Mouse (Mus musculus) MEL (cell line): Measurements from ENCODE around the gene 7530416G11Rik. TPM values are rescaled to one million over a fixed set of nuclear protein-coding genes. Genes with fewer than 3 reads are reported as not detected.

Source experiments
- DNase-seq: peaks from one replicate; pipeline ENCODE4 v3.0.0; 2011; ENCODE audit warnings: low read depth, low spot score
- H3K27ac ChIP-seq: 2 replicates; pipeline ENCODE4 v1.5.1; 2012; ENCODE audit warnings: low read depth, mild to moderate bottlenecking, control low read depth, low read length, moderate library complexity; ENCODE audit not compliant: control insufficient read depth
- H3K27me3 ChIP-seq, 2 experiments: fragments of 150-350 bp in 1 of 2; sonication (generic) in 1 of 2; 2 replicates each; pipeline ENCODE4 v1.6.1; 2012; ENCODE audit warnings: low read length in 2 of 2, mild to moderate bottlenecking in 2 of 2, improper control_type of control experiment in 1 of 2, moderate library complexity in 1 of 2; ENCODE audit not compliant: insufficient read depth in 2 of 2, control insufficient read depth in 1 of 2
- H3K36me3 ChIP-seq, 2 experiments: 2 replicates each; pipeline ENCODE4 v1.6.1; 2012 to 2014; ENCODE audit warnings: low read length in 2 of 2, improper control_type of control experiment in 1 of 2, inconsistent platforms in 1 of 2, mild to moderate bottlenecking in 1 of 2; ENCODE audit not compliant: insufficient read depth in 2 of 2, control insufficient read depth in 1 of 2
- H3K4me1 ChIP-seq, 2 experiments: fragments of 150-350 bp in 1 of 2; sonication (generic) in 1 of 2; 2 replicates each; pipeline ENCODE4 v1.6.1; 2012; ENCODE audit warnings: low read length in 2 of 2, improper control_type of control experiment in 1 of 2, mild to moderate bottlenecking in 1 of 2; ENCODE audit not compliant: insufficient read depth in 2 of 2, control insufficient read depth in 1 of 2
- H3K4me3 ChIP-seq, 2 experiments: fragments of 150-350 bp in 1 of 2; sonication (generic) in 1 of 2; 2 replicates each; pipeline ENCODE4 v1.5.1; 2012; ENCODE audit warnings: low read depth in 2 of 2, low read length in 2 of 2, mild to moderate bottlenecking in 2 of 2, moderate library complexity in 2 of 2, control low read depth in 1 of 2, improper control_type of control experiment in 1 of 2; ENCODE audit not compliant: control insufficient read depth in 1 of 2, insufficient read depth in 1 of 2
- H3K79me2 ChIP-seq: 2 replicates; pipeline ENCODE4 v1.6.1; 2012; ENCODE audit warnings: mild to moderate bottlenecking, low read length, moderate library complexity; ENCODE audit not compliant: control insufficient read depth, poor library complexity, insufficient read depth
- H3K9ac ChIP-seq: 2 replicates; pipeline ENCODE4 v1.6.1; 2012; ENCODE audit warnings: low read depth, mild to moderate bottlenecking, control low read depth, low read length, moderate library complexity; ENCODE audit not compliant: control insufficient read depth, poor library complexity, severe bottlenecking
- H3K9me3 ChIP-seq: fragments of 150-350 bp; sonication (generic); replicated peaks from 2 replicates; pipeline ENCODE4 v1.6.1; 2012; ENCODE audit warnings: mild to moderate bottlenecking, low read length, improper control_type of control experiment, moderate library complexity; ENCODE audit not compliant: insufficient read depth
- BHLHE40 ChIP-seq: IDR thresholded peaks from 2 replicates; pipeline ENCODE4 v1.6.1; 2012; ENCODE audit warnings: low read depth, mild to moderate bottlenecking, inconsistent platforms, low read length, improper control_type of control experiment, borderline replicate concordance
- ELF1 ChIP-seq: IDR thresholded peaks from 2 replicates; pipeline ENCODE4 v1.6.1; 2014; ENCODE audit warnings: low read depth, mild to moderate bottlenecking, inconsistent platforms, low read length, improper control_type of control experiment, moderate library complexity
- EP300 ChIP-seq, 2 experiments: IDR thresholded peaks; 2 replicates each; pipeline ENCODE4 v1.6.1; 2011; ENCODE audit warnings: improper control_type of control experiment in 2 of 2, low read length in 2 of 2, low read depth in 1 of 2, mild to moderate bottlenecking in 1 of 2
- ETS1 ChIP-seq: IDR thresholded peaks from 2 replicates; pipeline ENCODE4 v1.6.1; 2012; ENCODE audit warnings: low read depth, mild to moderate bottlenecking, inconsistent platforms, low read length, improper control_type of control experiment, moderate library complexity
- GATA1 ChIP-seq: IDR thresholded peaks from 2 replicates; pipeline ENCODE4 v1.6.1; 2011; ENCODE audit warnings: low read depth, low read length, improper control_type of control experiment
- KAT2A ChIP-seq: conservative IDR thresholded peaks from 2 replicates; pipeline ENCODE4 v1.6.1; 2012; ENCODE audit warnings: low read depth, low read length, improper control_type of control experiment, inconsistent platforms
- MAX ChIP-seq: IDR thresholded peaks from 2 replicates; pipeline ENCODE4 v1.6.1; 2011; ENCODE audit warnings: low read length, improper control_type of control experiment
- MXI1 ChIP-seq: IDR thresholded peaks from 2 replicates; pipeline ENCODE4 v1.6.1; 2011; ENCODE audit warnings: mild to moderate bottlenecking, low read depth, low read length, improper control_type of control experiment
- MYB ChIP-seq: IDR thresholded peaks from 2 replicates; pipeline ENCODE4 v1.6.1; 2011; ENCODE audit warnings: mild to moderate bottlenecking, low read depth, low read length, improper control_type of control experiment
- MYC ChIP-seq: IDR thresholded peaks from 2 replicates; pipeline ENCODE4 v1.6.1; 2011; ENCODE audit warnings: low read depth, mild to moderate bottlenecking, low read length, improper control_type of control experiment, moderate library complexity
- POLR2AphosphoS5 ChIP-seq: IDR thresholded peaks from 2 replicates; pipeline ENCODE4 v1.6.1; 2012; ENCODE audit warnings: low read depth, borderline replicate concordance, mild to moderate bottlenecking, inconsistent platforms, low read length, moderate library complexity, mixed read lengths
- RAD21 ChIP-seq: IDR thresholded peaks from 2 replicates; pipeline ENCODE4 v1.6.1; 2011; ENCODE audit warnings: mild to moderate bottlenecking, low read depth, low read length, improper control_type of control experiment
- RCOR1 ChIP-seq: IDR thresholded peaks from 2 replicates; pipeline ENCODE4 v1.6.1; 2012; ENCODE audit warnings: low read depth, mild to moderate bottlenecking, inconsistent platforms, low read length, improper control_type of control experiment
- SMC3 ChIP-seq: IDR thresholded peaks from 2 replicates; pipeline ENCODE4 v1.6.1; 2011; ENCODE audit warnings: low read depth, low read length, improper control_type of control experiment
- TAL1 ChIP-seq: IDR thresholded peaks from 2 replicates; pipeline ENCODE4 v1.6.1; 2012; ENCODE audit warnings: mild to moderate bottlenecking, inconsistent platforms, low read length, moderate library complexity, mixed read lengths
- USF2 ChIP-seq, 2 experiments: IDR thresholded peaks; 2 replicates each; pipeline ENCODE4 v1.6.1; 2011 to 2012; ENCODE audit warnings: improper control_type of control experiment in 2 of 2, low read length in 2 of 2, borderline replicate concordance in 1 of 2, inconsistent platforms in 1 of 2, low read depth in 1 of 2, mild to moderate bottlenecking in 1 of 2; ENCODE audit not compliant: insufficient read depth in 1 of 2
- ZKSCAN1 ChIP-seq: IDR thresholded peaks from 2 replicates; pipeline ENCODE4 v1.6.1; 2012; ENCODE audit warnings: low read depth, mild to moderate bottlenecking, inconsistent platforms, low read length, improper control_type of control experiment, moderate library complexity
- ZMIZ1 ChIP-seq: IDR thresholded peaks from 2 replicates; pipeline ENCODE4 v1.6.1; 2012; ENCODE audit warnings: low read depth, mild to moderate bottlenecking, inconsistent platforms, low read length, improper control_type of control experiment, moderate library complexity
- polyA plus RNA-seq, 2 experiments: library from polyadenylated mRNA; stranded (reverse) in 1 of 2; unstranded in 1 of 2; fragments of >175 nt in 1 of 2; fragments of >200 nt in 1 of 2; gene quantifications; 2 replicates each; pipeline versions ENCODE4 v1.2.1 to v1.2.4; 2012; ENCODE audit warnings: low replicate concordance in 2 of 2, low read depth in 1 of 2; ENCODE audit not compliant: insufficient read length in 2 of 2, insufficient read depth in 1 of 2, missing spikeins in 1 of 2
- total RNA-seq: library from RNA; depleted of rRNA; stranded (reverse); fragments of 300-350 nt; gene quantifications from 2 replicates; pipeline ENCODE4 v1.2.3, GENCODE M21; 2012

The 7530416G11Rik gene
- total and polyA plus RNA-seq, 3 experiments: not detected

DNA sequence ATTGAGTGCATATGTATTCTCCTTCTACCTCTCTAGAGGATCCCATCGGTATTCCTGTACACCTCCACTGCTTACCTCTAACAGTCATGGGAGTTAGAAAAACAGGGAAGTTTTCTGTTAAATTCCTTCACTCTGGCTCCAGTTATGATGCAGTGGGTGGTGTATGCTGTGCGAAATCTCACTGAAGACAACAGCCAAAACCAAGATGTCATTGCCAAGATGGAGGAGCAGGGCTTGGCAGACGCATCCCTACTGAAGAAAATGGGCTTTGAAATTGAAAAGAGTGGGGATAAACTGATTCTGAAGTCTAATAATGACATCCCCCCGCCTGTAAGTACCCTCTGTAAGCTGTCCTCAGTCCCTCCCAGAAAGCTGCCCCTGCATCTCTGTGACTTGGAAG lies 40.9 kb downstream of the 7530416G11Rik start:
- Histone ChIP-seq H3K9me3 (no peaks in the 10 kb centered on the region), H3K27me3 (no peaks in the 10 kb centered on the region), H3K79me2 (no peaks in the 10 kb centered on the region), H3K27ac (no peak overlapping the region), H3K4me1 (no peaks in the 10 kb centered on the region), H3K9ac (no peak overlapping the region), H3K4me3 (no peak overlapping the region), H3K36me3 (no peaks in the 10 kb centered on the region)
- no peak for TF ChIP-seq MAX
- TF ChIP-seq ZMIZ1: no peak
- TF ChIP-seq MXI1: no peak
- no peak for TF ChIP-seq BHLHE40
- no peak for TF ChIP-seq GATA1
- no peak for TF ChIP-seq ETS1
- no peak for TF ChIP-seq KAT2A
- TF ChIP-seq MYC: no peak
- TF ChIP-seq POLR2AphosphoS5: no peak
- no peak for TF ChIP-seq ELF1
- TF ChIP-seq ZKSCAN1: no peak
- TF ChIP-seq RCOR1: no peak
- TF ChIP-seq RAD21: no peak
- TF ChIP-seq MYB: no peak
- no peak for TF ChIP-seq EP300 (IDR thresholded peaks at IDR 0.05; ENCODE audit: low read depth in 1 of 2, low read length in 2 of 2)
- no peak for TF ChIP-seq SMC3
- TF ChIP-seq USF2 (IDR thresholded peaks at IDR 0.05; ENCODE audit: borderline replicate concordance in 1 of 2, insufficient read depth in 1 of 2, low read depth in 1 of 2, low read length in 2 of 2): no peak
- DNase-seq: no peak

GRCm38 (mm10) chr15:85461541-85461940 lies 41.5 kb downstream of the 7530416G11Rik start:
- no peaks in the 10 kb centered on the region for H3K36me3 ChIP-seq
- no peaks in the 10 kb centered on the region for H3K4me1 ChIP-seq
- H3K4me3 ChIP-seq: no peak overlapping the region
- no peaks in the 10 kb centered on the region for H3K27me3 ChIP-seq
- H3K79me2 ChIP-seq: no peaks in the 10 kb centered on the region
- no peaks in the 10 kb centered on the region for H3K9me3 ChIP-seq
- H3K27ac ChIP-seq: no peak overlapping the region
- DNase-seq: no peak
- H3K9ac ChIP-seq: no peak overlapping the region
- no peak for TF ChIP-seq TAL1
